Mouse (Mus musculus): Measurements from ENCODE around the gene Pramel6. TPM values are rescaled to one million over a fixed set of nuclear protein-coding genes. Genes with fewer than 3 reads are reported as not detected.
"Not testable (repeated sequence)": the region's sequence is repeated elsewhere in the genome, so short reads cannot be mapped to it uniquely, and the experiment has no call there.

Gene Pramel6
- total RNA-seq (2021) = not detected

GRCm38 (mm10) chr2:87506265-87506664 lies at the start of gene Pramel6:
Gene Pramel6, plus strand, starts transcription at chr2:87506565.
- DNase-seq (ENCODE audit: extremely low spot score in 1 of 2, low spot score in 1 of 2) = no peak

DNA sequence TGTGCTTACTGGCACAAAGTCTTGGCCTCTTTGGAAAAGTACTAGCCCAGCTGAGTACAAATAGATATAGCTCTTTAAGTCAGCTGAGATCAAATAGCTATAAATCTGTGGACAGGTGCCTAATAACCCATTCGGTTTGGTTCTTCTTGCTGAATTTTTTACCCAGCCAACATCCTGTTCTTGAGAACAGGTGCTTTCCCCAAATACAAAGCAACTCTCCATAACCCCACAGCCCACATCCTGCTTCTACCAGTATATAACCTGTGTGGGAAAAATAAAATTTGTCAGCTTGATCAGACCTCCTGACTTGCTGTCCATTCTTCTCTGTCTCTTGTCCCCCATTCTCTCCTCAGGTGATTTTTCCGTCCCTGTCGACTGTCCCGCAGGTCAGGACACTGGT lies 44.6 kb upstream of the Pramel6 start:
- DNase-seq (ENCODE audit: extremely low spot score in 1 of 2, low spot score in 1 of 2) = no peak

- DNase-seq (ENCODE audit: extremely low spot score in 1 of 2, low spot score in 1 of 2) = no peak
These were observed 26.2 kb upstream of the Pramel6 start for GRCm38 (mm10) chr2:87480207-87480606.

DNA sequence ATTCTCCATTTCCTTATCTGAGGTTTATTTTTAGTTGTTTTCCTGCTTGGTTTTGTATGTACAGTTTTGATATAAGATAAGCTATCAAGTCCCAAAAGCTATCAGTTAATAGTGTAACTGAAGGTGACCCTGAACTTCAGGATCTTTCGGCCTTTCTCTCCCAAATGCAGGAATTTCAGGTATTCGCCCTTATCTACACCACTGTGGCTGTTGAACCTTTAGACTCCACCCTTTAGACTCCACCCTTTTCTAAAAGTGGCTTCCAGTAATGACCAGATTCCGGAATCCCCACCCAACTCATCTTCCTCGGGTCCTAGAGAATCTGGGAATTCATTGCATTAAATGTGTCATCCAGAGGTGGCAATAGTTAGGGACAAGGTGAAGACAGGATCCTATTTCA lies 25.2 kb upstream of the Pramel6 start:
- no peak for DNase-seq (ENCODE audit: extremely low spot score in 1 of 2, low spot score in 1 of 2)

- no peak for DNase-seq (ENCODE audit: extremely low spot score in 1 of 2, low spot score in 1 of 2)
These were observed 24.1 kb upstream of the Pramel6 start for GRCm38 (mm10) chr2:87482276-87482675.

DNA sequence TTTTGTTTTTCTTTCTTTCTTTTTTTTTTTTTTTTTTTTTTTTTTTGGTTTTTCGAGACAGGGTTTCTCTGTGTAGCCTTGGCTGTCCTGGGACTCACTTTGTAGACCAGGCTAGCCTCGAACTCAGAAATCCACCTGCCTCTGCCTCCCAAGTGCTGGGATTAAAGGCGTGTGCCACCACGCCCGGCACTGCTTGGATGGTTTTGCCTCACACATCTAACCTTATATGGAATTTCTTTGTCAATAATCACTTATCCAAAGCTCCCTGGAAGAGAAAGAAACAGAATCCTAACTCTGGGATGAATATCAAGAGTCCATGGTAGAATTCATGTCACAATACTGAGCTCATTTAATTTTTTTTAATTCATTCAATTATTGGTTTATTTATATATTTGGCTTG lies 9.4 kb upstream of the Pramel6 start, which contains the start of gene Pramel7:
Gene Pramel7, minus strand, starts transcription at position 101 of the 400 bp plus-strand sequence.
- DNase-seq (ENCODE audit: extremely low spot score in 1 of 2, low spot score in 1 of 2) = not testable (repeated sequence)

DNA sequence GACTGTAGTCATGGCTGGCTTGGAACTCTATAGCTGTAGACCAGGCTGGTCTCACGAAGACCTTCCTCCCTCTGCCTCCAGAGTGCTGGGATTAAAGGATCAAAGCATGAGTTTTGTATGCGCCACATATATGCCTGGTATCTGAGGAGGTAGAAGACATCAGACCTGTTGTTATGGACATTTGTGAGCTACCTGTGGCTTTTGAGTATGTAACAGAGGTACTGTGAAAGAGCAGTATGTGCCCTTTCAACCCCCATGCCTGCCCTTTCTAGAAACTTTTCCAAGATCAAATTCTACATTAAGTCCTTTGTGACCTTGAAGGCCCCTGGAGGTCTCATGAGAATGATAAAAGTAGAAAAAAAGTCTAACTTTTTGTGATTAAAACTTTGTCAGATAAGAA lies 8.7 kb downstream of the Pramel6 start:
- DNase-seq (ENCODE audit: extremely low spot score in 1 of 2, low spot score in 1 of 2) = no peak

GRCm38 (mm10) chr2:87515457-87516060 lies 9.2 kb downstream of the Pramel6 start:
- no peak for DNase-seq (ENCODE audit: extremely low spot score in 1 of 2, low spot score in 1 of 2)

GRCm38 (mm10) chr2:87516581-87516980 lies 10.2 kb downstream of the Pramel6 start:
- DNase-seq (ENCODE audit: extremely low spot score in 1 of 2, low spot score in 1 of 2) = no peak

DNA sequence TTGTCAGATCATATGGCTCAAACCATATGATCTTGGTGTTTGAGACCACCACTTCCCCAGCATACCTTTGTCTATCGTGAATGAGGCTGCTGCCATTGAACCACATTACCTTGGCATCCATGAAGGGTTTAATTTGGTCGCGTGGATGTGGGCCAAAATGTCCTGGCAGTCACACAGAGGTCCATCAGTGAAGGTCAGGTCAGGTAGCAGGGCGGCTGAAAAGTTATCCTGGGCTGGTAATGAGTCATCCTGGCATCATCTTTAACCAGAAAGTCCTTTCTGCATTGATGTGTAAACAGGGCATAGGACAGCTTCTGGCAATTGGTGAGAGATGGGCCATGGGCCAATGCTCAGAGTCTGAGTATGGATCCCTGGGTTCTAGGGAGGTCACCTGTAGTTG lies 14.3 kb downstream of the Pramel6 start:
- no peak for DNase-seq (ENCODE audit: extremely low spot score in 1 of 2, low spot score in 1 of 2)

DNA sequence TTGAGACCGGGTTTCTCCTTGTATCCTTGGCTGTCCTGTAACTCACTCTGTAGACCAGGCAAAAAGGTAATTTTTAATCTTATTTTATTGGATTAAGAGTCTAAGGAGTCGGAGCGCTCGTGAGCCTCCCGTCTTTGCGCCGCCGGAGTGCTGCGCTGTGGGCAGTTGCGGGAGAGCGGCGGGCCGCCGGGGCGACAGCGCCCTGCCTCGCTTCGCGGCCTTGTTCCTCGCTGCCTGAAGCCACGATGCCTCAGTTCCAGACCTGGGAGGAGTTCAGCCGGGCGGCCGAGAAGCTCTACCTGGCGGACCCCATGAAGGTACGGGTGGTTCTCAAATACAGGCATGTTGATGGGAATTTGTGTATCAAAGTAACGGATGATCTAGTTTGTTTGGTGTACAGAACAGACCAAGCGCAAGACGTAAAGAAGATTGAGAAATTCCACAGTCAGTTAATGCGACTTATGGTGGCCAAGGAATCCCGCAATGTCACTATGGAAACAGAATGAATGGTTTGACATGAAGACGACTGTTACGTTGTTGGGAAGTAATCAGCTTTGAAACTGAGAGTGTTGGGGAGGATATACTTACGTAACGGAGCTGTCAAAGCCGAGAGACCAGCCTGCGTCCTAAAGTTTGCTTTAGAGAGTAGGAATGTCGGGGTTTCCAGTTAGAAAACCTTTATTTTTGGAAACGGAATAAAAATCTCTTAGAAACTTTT lies 19.7 kb downstream of the Pramel6 start:
- peak; percentile 6 to 7 for DNase-seq (ENCODE audit: extremely low spot score in 1 of 2, low spot score in 1 of 2)

DNA sequence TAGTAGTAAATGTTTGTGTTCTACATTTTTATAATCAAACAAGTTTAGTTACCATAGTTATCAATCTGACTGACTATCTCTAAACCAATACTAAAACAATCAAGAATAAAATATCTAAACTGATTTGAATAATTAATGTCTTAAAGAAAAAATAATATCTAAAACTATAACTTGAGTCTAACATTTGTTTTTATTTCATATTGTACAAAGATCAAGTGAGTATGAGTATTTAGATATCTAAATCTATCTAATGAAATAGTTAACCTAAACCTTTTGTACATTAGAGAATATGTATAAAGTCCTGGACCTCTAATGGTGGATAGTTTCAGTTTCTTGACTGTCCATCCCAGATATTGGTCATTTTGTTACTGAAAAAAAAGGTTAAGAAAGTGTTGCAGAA lies 25.1 kb downstream of the Pramel6 start, which contains the start of gene Olfr153:
Gene Olfr153, plus strand, starts transcription at position 301 of the 400 bp plus-strand sequence.
- DNase-seq (ENCODE audit: extremely low spot score in 1 of 2, low spot score in 1 of 2) = no peak

DNA sequence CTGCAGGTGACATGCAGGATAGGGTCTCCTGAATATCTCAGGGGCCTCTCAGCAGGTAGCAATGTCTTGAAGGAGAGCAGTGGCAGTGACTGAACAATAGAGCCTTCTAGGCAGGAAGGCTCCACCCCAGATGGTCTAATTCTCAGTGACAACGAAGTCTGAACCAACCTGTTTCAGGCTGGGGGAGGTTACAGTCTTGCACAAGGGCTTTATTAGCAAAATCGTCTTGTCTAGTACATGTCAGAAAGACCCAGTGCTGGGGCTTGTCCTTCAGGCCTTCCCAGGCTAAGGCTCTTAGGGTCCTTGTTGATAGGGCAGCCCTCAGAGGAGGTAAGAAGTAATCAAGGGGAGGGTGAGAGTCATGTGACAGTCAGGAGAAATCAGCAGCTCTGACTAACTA lies 28.5 kb downstream of the Pramel6 start:
- no peak for DNase-seq (ENCODE audit: extremely low spot score in 1 of 2, low spot score in 1 of 2)

- no peak for DNase-seq (ENCODE audit: extremely low spot score in 1 of 2, low spot score in 1 of 2)
These were observed 39.1 kb downstream of the Pramel6 start, which contains the start of gene Olfr1128 for GRCm38 (mm10) chr2:87545442-87545841. Gene Olfr1128, minus strand, starts transcription at chr2:87545542.

Other genes starting within 250 kb of the Pramel6 start
- not detected for gene Olfr1116, start 239.0 kb upstream of the Pramel6 start, total RNA-seq (2021)
- gene Olfr1118, start 199.0 kb upstream of the Pramel6 start, total RNA-seq (2021) = not detected
- gene Olfr1120, start 151.8 kb upstream of the Pramel6 start, total RNA-seq (2021) = not detected
- gene Olfr1121, start 136.7 kb upstream of the Pramel6 start, total RNA-seq (2021) = not detected
- not detected for gene Olfr1122, start 120.7 kb upstream of the Pramel6 start, total RNA-seq (2021)
- not detected for gene Olfr1123, start 89.9 kb upstream of the Pramel6 start, total RNA-seq (2021)
- gene Olfr1124, start 76.3 kb upstream of the Pramel6 start, total RNA-seq (2021) = not detected
- gene Olfr1126, start 52.6 kb upstream of the Pramel6 start, total RNA-seq (2021) = not detected
- gene Pramel7, start 9.5 kb upstream of the Pramel6 start, total RNA-seq (2021) = not detected
- gene Olfr153, start 25.2 kb downstream of the Pramel6 start, total RNA-seq (2021) = not detected
- not detected for gene Olfr1128, start 39.0 kb downstream of the Pramel6 start, total RNA-seq (2021)
- gene Olfr1129, start 67.3 kb downstream of the Pramel6 start, total RNA-seq (2021) = not detected
- gene Olfr1130, start 99.6 kb downstream of the Pramel6 start, total RNA-seq (2021) = not detected
- not detected for gene Olfr1131, start 120.5 kb downstream of the Pramel6 start, total RNA-seq (2021)
- not detected for gene Olfr1132, start 131.0 kb downstream of the Pramel6 start, total RNA-seq (2021)
- not detected for gene Olfr1133, start 140.8 kb downstream of the Pramel6 start, total RNA-seq (2021)
- not detected for gene Olfr1134, start 151.9 kb downstream of the Pramel6 start, total RNA-seq (2021)
- not detected for gene Olfr1135, start 167.1 kb downstream of the Pramel6 start, total RNA-seq (2021)
- not detected for gene Olfr1136, start 187.4 kb downstream of the Pramel6 start, total RNA-seq (2021)
- not detected for gene Olfr1137, start 206.6 kb downstream of the Pramel6 start, total RNA-seq (2021)
- not detected for gene Olfr1138, start 233.4 kb downstream of the Pramel6 start, total RNA-seq (2021)
- not detected for gene Olfr1140, start 237.2 kb downstream of the Pramel6 start, total RNA-seq (2021)
- gene Olfr1141, start 247.4 kb downstream of the Pramel6 start, total RNA-seq (2021) = not detected

All from layer of hippocampus, postnatal 25 days (tissue).